Mouse (Mus musculus) ES-Bruce4 (cell line): Measurements from ENCODE around the gene Ank3. TPM values are rescaled to one million over a fixed set of nuclear protein-coding genes. Genes with fewer than 3 reads are reported as not detected.

Experiments
- H3K27ac ChIP-seq: 2 replicates; pipeline ENCODE4 v1.5.1; 2012; ENCODE audit warnings: low read length, inconsistent platforms; ENCODE audit not compliant: insufficient read depth
- H3K27me3 ChIP-seq: 2 replicates; pipeline ENCODE4 v1.6.1; 2012; ENCODE audit warnings: mild to moderate bottlenecking, low read length, inconsistent platforms; ENCODE audit not compliant: control insufficient read depth, poor library complexity, insufficient read depth, severe bottlenecking
- H3K36me3 ChIP-seq: 2 replicates; pipeline ENCODE4 v1.6.1; 2012; ENCODE audit warnings: inconsistent platforms, mild to moderate bottlenecking, low read length, moderate library complexity; ENCODE audit not compliant: control insufficient read depth, poor library complexity, insufficient read depth, severe bottlenecking
- H3K4me1 ChIP-seq: one replicate; pipeline ENCODE4 v1.8.1; 2011; ENCODE audit warnings: low read length; ENCODE audit not compliant: control insufficient read depth, insufficient read depth
- H3K4me3 ChIP-seq: 2 replicates; pipeline ENCODE4 v1.5.1; 2011; ENCODE audit warnings: low read depth, mild to moderate bottlenecking, low read length
- H3K9ac ChIP-seq: 2 replicates; pipeline ENCODE4 v1.6.1; 2012; ENCODE audit warnings: low read depth, mild to moderate bottlenecking, inconsistent platforms; ENCODE audit not compliant: poor library complexity, severe bottlenecking
- H3K9me3 ChIP-seq: replicated peaks from 2 replicates; pipeline ENCODE4 v1.6.1; 2012; ENCODE audit warnings: mild to moderate bottlenecking, low read length, inconsistent platforms; ENCODE audit not compliant: control insufficient read depth, poor library complexity, insufficient read depth, severe bottlenecking
- CTCF ChIP-seq: IDR thresholded peaks from one replicate; pipeline ENCODE4 v1.8.1; 2011; ENCODE audit warnings: low read depth, low read length
- EP300 ChIP-seq: IDR thresholded peaks from 2 replicates; pipeline ENCODE4 v1.6.1; 2011; ENCODE audit warnings: low read depth, low read length; ENCODE audit not compliant: insufficient read depth
- POLR2A ChIP-seq: IDR thresholded peaks from one replicate; pipeline ENCODE4 v1.8.1; 2011; ENCODE audit warnings: low read length; ENCODE audit not compliant: insufficient read depth
- polyA plus RNA-seq: library from polyadenylated mRNA; stranded (reverse); fragments of >200 nt; gene quantifications from 2 replicates; pipeline ENCODE4 v1.2.4, GENCODE M21; 2011; ENCODE audit warnings: low read depth; ENCODE audit not compliant: missing spikeins, insufficient read depth, insufficient read length

The Ank3 gene
- polyA plus RNA-seq, 1 experiment = 61.0 TPM

DNA sequence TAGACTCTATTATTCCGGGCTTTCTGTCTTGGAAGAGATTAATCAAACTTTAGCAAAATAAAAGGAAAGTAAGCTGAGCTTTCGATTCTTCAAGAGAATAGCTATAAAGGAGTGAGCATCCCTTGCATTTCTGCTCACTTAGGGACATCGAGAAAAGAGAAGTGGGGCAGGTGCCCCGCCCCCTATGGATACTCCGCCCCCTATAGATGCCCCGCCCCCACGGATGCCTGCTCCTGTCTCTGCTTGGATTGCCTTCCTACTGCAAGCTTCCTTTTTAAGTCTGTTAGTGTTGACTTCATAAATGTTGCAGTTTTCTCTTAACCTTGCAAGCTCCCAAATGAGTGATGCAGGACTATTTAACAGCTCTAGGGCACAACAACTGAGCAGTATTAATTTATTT is 541.4 kb downstream of the Ank3 start:
- Histone ChIP-seq H3K4me3 (no peak overlapping the region), H3K9me3 (no peaks in the 10 kb centered on the region), H3K27me3 (no peaks in the 10 kb centered on the region), H3K4me1 (peaks cover 2% of the 10 kb centered on the region), H3K27ac (no peak overlapping the region), H3K36me3 (no peaks in the 10 kb centered on the region), H3K9ac (no peak overlapping the region)
- TF ChIP-seq EP300 = no peak
- TF ChIP-seq POLR2A = no peak
- TF ChIP-seq CTCF = no peak

- no peaks in the 10 kb centered on the region for H3K9me3 ChIP-seq
- H3K9ac ChIP-seq = no peak overlapping the region
- H3K4me3 ChIP-seq = no peak overlapping the region
- TF ChIP-seq EP300 (no peak), CTCF (no peak), POLR2A (no peak)
- no peaks in the 10 kb centered on the region for H3K27me3 ChIP-seq
- no peak overlapping the region for H3K27ac ChIP-seq
- H3K36me3 ChIP-seq = no peaks in the 10 kb centered on the region
- H3K4me1 ChIP-seq = peaks cover 2% of the 10 kb centered on the region
These were observed 542.4 kb downstream of the Ank3 start for GRCm38 (mm10) chr10:69941001-69941400.

GRCm38 (mm10) chr10:69944845-69945244 is 546.3 kb downstream of the Ank3 start:
- no peak for TF ChIP-seq CTCF
- TF ChIP-seq EP300 = no peak
- TF ChIP-seq POLR2A = no peak
- no peaks in the 10 kb centered on the region for H3K27me3 ChIP-seq
- H3K9me3 ChIP-seq = no peaks in the 10 kb centered on the region
- H3K4me3 ChIP-seq = no peak overlapping the region
- H3K36me3 ChIP-seq = no peaks in the 10 kb centered on the region
- H3K4me1 ChIP-seq = peaks cover 2% of the 10 kb centered on the region
- H3K27ac ChIP-seq = no peak overlapping the region
- H3K9ac ChIP-seq = no peak overlapping the region

GRCm38 (mm10) chr10:69945870-69946269 is 547.3 kb downstream of the Ank3 start:
- TF ChIP-seq EP300 (no peak), CTCF (no peak)
- H3K4me1 ChIP-seq = peaks cover 2% of the 10 kb centered on the region
- H3K27ac ChIP-seq = no peak overlapping the region
- H3K9me3 ChIP-seq = no peaks in the 10 kb centered on the region
- H3K4me3 ChIP-seq = no peak overlapping the region
- no peaks in the 10 kb centered on the region for H3K27me3 ChIP-seq
- no peaks in the 10 kb centered on the region for H3K36me3 ChIP-seq
- no peak overlapping the region for H3K9ac ChIP-seq

DNA sequence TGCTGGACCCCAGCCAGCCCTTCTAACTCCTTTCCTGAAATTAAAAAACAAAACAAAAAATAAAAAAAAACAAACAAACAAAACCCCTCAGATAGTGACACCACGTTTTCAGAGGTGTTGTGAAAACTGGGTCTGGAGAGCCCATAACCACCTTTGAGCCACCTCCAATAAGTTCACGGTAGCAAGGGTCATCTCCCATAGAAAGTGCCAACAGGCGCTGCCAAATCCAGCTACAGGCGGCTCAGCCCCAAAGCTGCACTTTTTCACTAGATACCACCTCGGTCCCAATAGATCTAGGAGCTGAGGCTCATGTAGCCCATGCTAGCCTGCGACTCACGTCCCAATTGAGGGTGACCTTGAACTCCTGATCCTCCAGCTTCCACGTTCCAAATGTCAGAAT is 547.7 kb downstream of the Ank3 start:
- Histone ChIP-seq H3K4me1 (peaks cover 2% of the 10 kb centered on the region), H3K27ac (no peak overlapping the region)
- no peak for TF ChIP-seq POLR2A
- TF ChIP-seq CTCF = no peak
- TF ChIP-seq EP300 = no peak

DNA sequence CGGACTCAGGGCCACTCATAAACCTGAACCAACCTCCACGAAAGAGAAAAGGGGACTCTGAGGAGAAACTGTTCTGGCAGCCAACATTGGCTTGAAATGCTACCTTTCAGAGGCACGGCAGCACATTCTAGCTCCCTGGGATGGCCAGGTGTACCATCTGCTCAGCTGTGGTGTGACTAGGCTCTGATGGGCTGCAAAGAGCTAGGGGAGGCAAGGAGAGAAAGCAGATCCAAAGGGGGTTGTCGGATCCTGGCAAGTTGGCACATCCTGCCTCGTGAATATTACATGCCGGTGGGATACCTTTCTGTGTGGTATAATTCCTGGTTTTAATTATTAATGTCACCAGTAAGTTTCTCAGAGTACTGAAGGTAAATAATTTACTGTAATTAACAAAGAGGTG is 548.5 kb downstream of the Ank3 start:
- Histone ChIP-seq H3K4me1 (peaks cover 2% of the 10 kb centered on the region), H3K36me3 (no peaks in the 10 kb centered on the region), H3K27me3 (no peaks in the 10 kb centered on the region), H3K9me3 (no peaks in the 10 kb centered on the region), H3K4me3 (no peak overlapping the region), H3K9ac (no peak overlapping the region), H3K27ac (no peak overlapping the region)
- TF ChIP-seq CTCF (no peak), POLR2A (no peak), EP300 (no peak)

More for the DNA sequence above, 547.7 kb downstream of the Ank3 start:
- Histone ChIP-seq H3K9ac (no peak overlapping the region), H3K36me3 (no peaks in the 10 kb centered on the region), H3K27me3 (no peaks in the 10 kb centered on the region), H3K4me3 (no peak overlapping the region), H3K9me3 (no peaks in the 10 kb centered on the region)
